Mouse (Mus musculus) megakaryocyte progenitor cell, adult 5-6 weeks (primary cell): ENCODE measurements around the gene Slc39a11. TPM values are rescaled to one million over a fixed set of nuclear protein-coding genes. Genes with fewer than 3 reads are reported as not detected.
A peak's percentile ranks its signal among the peaks of the same experiment; 100 is the strongest.
"Not testable (repeated sequence)": the region's sequence is repeated elsewhere in the genome, so short reads cannot be mapped to it uniquely, and the experiment has no call there.

Source experiments
- ATAC-seq: replicated peaks from 2 replicates; pipeline ENCODE4 v1.8.0; 2016; ENCODE audit warnings: mild to moderate bottlenecking, moderate TSS enrichment, inconsistent platforms; ENCODE audit not compliant: poor library complexity
- total RNA-seq, 2 experiments: library from RNA; stranded (forward) in 1 of 2; stranded (reverse) in 1 of 2; fragments of 157-497, 149-512 nt in 1 of 2; fragments of 200-1000 nt in 1 of 2; gene quantifications; 2 replicates each; pipeline versions ENCODE4 v1.2.3 to v1.2.4; 2015 to 2017

Gene Slc39a11
- total RNA-seq, 2 experiments from 2014 or later: 25.6 to 30.9 TPM

DNA sequence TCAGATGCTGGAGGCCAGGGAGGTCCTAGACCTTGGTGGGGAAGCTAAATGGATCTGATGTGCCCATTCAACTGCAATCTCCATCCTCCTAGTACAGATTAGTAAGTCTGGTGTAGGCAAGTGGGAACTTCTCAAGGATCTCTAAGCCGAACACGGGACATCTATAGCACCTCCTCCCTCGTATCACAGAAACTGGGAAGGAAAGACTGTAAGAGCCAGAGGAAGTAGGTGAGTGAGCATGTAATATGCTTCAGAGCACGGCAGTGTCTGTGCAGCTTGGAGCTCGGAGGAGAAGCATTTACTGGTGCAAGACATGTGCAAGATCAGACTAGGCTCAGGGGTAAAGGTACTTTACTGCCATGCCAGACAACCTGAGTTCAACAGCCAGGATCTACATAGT, 19.0 kb upstream of the Slc39a11 start:
- no peak for ATAC-seq

DNA sequence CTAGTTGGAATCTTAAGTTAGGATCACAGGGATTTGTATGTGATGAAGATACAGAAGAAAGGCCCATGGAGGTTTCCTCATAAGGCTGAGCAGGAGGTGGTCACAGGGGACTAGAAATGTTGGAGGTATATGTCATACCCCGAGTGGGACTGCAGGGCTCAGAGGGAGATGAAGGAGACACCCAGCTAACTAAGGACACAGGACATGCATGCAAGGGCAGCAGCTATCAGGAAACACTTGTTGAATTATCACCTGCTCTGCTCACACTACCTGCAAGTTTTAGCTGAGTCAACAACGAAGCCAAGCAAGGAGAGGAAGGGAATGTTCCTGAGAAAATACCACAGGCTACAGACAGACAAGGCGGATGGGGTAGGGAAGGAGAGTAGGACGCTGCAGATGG, 17.8 kb upstream of the Slc39a11 start:
- no peak for ATAC-seq

DNA sequence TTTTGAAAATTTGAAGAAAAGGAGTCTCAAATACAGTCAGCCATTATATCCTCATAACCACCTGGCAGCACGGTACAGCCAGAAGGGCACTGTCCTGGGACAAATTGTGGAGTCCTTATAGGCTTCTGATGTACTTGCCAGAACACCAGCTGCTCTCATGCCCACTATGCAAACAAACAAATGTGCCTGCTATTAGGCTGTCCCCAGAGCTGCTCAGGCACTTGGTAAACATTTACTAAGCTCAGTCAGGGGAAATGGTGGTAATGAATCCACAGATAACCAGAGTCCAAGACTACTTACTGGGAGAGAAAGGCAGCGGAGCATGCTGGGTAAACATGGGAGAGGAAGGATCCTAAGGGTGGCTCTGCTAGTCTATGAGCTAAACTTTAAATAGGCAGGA, 17.2 kb upstream of the Slc39a11 start:
- no peak for ATAC-seq

DNA sequence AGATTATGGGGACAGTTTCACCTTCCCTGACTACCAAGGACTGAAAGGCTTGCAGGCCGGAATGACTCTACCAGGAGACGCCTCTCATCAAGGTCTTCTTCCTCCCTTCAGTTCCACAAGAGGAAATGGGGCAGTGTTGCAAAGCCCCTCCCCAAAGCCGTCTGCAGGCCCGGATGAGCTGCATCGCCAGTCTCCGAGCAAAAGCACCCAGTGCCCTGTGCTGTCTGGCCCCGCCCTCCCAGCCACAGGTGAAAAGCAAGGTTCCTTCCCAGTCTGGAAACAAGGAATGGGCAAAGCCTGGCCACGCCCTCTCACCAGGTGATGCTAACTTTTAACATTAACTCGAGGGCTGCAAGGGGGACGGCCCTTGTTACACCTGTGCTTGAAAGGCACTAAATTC, 16.8 kb upstream of the Slc39a11 start:
- ATAC-seq: peak; percentile 43

DNA sequence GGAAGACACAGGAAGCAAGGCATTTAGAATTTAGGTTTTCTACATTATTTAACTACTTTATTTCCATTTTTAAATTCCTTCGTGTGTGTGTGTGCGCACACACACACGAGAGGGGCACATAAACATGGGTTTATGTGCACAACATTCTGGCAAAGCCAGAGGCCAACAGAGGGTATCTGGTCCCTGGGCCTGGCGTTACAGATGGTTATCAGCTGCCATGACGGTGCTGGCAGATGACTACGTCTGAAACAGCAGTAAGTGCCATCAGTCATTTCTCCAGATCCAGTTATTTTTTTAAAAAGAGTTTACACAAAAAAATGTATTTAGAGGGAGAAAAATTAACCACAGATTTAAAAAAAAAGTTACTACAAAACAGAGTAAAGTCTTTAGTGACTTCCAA, 16.3 kb upstream of the Slc39a11 start:
- ATAC-seq: no peak

DNA sequence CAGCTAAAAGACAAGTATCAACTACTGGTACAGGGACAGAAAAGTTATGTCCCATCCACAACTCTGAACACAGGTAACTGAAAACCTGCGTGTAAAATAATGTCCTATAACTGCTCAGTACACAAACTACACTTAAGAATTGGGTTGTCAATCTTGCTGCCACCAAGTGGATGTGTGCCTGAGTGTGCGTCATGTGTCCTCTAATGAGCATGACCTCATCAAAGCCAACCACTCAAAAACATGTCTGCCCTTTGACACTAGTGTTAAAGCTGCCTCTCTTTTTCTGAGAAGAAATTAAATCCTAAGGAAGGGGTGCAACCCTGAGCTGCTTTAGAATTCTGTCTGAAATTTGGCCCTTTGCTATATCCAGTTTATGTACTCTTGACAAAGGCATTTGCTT, 14.4 kb upstream of the Slc39a11 start:
- no peak for ATAC-seq

DNA sequence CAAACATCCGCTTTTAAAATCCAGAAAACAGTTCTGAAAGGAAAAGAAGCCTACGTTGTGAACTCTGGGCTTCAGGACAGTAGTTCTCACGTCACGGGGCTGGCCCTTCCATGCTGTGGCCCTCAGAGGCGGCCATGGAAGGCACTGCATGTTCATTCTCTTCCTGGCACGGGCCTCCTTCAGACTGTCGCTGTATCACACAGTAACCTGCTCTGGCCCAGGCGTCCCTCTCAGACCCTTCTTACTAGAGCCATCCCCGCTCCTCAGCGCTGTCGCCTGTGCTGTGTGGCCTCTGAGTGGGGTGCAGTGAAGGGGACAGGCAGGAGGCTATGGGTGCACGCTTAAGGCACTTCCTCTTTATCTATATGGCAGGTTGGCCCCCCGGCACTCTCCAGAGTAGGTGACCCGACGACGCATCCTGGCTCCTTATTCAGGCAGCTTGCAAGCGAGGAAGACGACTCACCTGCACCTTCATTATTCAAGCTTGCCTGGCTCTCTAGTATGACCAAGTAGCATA, 12.0 kb upstream of the Slc39a11 start:
- peak; percentile 14 for ATAC-seq

DNA sequence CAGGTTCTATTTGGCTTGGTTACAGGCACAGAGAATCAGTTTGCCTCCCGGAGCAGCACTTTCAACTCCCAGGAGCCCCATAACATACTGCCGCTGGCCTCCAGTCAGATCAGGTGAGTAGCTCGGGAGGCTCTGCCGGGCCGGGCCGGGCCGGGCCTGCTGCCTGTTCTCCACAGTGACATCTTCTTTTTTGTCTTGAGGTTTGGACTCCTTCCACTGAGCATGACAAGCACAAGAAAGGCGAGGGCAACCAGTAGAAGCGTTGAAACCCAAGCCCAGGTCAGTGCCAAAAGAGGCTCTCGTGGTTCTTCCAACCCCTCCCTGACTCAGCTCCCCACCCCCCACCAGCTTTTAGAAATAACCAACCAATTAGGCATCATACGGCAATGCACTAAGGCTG, 11.1 kb upstream of the Slc39a11 start:
- ATAC-seq: peak; percentile 81

DNA sequence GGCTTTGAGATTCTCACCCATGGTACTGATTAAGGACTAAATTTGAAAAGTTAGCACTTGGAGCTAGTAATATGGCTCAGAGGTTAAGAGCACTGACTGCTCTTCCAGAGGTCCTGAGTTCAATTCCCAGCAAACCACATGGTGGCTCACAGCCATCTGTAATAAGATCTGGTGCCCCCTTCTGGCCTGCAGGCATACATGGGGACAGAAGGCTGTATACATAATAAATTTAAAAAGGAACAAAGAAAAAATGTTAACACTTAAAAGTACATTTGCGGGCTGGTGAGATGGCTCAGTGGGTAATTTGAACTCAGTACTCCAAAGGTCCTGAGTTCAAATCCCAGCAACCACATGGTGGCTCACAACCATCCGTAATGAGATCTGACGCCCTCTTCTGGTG, 10.3 kb upstream of the Slc39a11 start:
- ATAC-seq: not testable (repeated sequence)

DNA sequence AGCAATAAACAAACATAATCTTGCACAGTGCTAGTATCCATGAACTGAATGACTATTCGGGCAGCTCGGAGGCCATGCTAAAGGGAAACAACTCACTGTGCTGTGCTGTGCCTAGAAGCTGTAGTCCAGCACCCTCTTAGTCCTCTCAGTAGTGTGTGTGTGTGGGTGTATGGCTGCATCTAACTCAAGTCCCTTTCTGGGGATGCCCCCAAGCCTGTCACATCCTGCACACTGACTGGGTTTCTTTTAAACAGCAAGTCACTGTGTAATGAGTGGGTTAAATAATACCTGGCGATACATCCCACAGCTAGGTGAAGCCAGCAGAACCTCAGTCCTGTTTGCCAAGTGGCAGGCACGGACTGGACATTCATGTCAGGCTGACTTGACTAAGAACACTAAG, 8.9 kb upstream of the Slc39a11 start:
- no peak for ATAC-seq

DNA sequence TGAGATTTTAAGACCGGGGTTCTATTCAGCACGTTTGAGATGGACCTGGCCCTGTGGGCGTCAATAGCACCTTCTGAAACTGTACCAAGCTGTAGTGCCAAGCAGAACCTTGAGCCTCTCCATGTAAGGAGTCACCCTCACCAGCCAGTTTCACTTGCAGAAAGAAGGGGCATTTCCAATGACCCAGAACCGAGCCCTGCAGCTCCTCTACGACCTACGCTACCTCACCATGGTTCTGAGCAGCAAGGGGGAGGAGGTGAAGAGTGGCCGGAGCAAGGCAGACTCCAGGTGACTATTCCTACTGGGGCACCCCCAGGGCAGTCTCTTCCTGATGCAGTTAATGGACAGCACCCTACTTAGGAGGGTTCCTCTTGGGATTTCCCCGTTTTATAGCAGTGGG, 8.4 kb upstream of the Slc39a11 start:
- no peak for ATAC-seq

DNA sequence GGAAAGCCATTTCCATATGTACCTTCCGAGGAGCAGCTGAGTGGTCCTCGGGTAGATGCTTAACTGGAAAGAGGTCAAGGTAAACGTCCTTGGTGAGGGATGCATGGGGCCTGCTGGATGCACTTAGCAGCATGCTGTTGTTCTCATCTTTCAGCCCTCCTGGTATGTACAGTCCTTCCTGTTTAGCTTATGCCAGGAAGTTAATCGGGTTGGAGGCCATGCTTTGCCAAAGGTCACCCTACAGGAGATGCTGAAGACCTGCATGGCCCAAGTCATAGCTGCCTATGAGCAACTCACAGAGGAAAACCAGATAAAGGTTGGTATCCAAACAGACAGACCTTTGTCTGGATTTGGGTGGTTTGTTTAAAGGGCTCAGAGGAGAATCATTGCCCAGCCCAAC, 7.3 kb upstream of the Slc39a11 start:
- no peak for ATAC-seq

DNA sequence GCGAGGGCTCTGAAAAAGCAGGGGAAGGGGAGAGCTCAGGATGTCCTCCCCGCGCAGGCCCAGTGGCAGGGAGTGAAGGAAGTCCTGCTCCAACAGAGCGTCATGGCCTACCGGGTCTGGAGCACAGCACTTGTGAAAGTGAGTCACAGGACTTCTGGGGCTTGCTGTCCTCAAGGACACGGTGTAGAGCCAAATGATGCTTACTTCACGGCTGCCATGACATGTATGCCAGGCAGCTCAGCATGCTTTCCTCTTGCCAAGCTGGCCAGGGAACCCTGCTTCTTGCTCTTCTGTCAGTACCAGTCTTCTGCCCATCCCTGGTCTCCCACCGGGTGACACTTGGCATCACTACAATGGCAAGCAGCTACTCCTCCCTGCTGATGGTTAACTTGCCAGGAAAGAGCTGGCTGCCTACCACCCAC, 6.6 kb upstream of the Slc39a11 start:
- no peak for ATAC-seq

DNA sequence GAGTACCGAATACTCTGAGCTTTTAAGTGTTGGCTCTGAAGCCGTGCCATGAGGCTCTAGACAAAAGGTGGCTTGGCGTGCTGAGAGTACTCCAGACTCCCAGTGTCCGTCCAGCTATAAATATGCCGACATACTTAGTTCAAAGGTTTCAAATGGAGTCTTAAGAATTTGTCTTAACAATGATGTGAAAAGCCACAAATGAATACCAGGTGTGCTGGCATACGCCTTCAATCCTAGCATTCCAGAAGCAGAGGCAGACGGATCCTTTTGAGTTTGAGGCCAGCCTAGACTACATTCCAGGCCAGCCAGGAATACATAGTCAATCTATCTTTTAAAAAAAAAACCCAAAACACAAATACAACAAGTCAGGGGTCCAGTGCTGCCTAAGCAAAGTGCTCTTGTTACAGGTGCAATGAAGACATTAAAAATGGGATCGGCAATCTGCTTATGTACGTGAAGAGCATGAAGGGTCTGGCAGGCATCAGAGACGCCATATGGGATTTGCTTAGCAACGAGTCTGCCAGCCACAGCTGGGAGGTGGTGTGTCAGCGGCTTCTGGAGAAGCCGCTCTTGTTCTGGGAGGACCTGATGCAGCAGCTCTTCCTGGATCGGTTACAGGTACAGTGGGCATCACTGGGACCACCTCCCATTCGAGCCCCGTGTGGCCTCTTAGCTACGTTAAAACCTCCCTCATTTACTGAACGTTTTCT, 4.8 kb upstream of the Slc39a11 start:
- ATAC-seq: no peak

DNA sequence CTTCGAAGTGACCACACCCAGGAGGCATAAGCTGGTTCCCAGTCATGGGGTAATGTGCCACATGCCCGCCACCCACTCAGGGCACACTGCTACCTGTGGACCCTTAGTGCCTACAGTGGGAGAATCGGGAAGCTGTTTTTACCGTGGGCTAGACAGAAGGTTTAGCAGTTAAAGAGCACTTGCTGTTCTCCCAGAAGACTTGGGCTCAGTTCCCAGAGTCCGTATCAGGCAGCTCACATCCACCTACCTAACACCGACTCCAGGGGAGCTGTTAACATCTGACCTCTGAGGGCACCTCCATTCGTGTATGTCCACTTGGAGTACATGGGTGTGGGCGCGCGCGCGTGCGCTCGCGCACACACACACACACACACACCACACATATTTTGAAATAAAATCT, 4.2 kb upstream of the Slc39a11 start:
- ATAC-seq: no peak

DNA sequence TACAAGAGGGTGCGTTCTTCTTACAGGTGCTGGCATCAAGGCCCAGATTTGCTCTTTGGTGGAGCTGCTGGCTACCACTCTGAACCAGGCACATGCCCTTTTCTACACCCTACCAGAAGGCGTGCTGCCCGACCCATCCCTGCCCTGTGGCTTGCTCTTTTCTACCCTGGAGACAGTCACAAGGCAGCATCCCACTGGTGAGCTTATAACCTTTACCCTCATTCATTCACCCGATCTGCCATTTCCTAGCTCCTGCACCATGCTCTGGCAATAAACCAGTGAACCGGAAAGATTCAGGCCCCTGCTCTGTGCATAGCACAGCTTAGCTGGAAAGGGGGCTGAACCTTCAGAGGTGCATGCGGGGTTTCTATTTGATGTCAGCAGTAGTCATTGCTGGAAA, 2.6 kb upstream of the Slc39a11 start:
- ATAC-seq: no peak

DNA sequence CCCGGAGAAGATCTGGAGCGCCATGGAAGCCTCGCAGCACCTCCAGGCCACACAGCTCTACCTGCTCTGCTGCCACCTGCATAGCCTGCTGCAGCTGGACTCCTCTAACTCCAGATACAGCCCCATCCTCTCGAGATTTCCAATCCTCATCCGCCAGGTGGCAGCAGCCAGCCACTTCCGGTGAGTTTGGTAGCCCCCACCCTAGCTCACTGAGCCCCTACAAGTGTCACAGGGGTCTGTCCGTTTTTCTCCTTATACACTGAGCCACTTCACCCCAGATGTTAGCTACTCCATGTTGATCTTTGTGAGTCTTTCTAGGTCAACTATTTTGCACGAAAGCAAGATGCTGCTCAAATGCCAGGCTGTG, 2.0 kb upstream of the Slc39a11 start:
- ATAC-seq: peak; percentile 30

DNA sequence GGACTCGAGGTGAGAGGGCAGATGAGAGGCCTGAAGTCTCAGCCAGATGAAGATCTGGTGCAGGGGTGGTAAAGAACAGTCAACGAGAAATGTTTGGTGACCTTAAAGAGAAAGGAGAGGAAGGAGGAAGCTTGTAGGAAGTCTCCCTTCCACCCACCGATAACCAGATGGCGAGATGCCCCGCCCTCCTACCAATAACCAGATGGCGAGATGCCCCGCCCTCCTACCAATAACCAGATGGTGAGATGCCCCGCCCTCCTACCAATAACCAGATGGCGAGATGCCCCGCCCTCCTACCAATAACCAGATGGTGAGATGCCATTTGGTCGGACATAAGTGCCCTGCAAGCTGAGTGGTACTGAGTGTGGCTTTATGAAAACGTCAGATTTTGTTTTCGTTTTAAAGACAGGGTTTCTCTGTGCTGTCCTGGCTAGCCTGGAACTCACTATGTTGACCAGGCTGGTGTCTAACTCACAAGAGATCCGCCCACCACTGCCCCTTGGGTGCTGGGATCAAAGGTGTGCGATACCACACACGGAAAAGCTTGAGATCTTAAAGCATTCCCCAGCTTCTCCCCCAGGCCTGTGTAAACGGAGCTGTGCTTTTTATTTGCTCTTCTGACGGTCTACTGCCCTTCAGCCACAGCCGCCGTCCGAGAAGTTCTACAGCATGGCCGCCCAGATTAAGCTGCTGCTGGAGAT, 1.5 kb upstream of the Slc39a11 start:
- peak; percentile 42 for ATAC-seq

DNA sequence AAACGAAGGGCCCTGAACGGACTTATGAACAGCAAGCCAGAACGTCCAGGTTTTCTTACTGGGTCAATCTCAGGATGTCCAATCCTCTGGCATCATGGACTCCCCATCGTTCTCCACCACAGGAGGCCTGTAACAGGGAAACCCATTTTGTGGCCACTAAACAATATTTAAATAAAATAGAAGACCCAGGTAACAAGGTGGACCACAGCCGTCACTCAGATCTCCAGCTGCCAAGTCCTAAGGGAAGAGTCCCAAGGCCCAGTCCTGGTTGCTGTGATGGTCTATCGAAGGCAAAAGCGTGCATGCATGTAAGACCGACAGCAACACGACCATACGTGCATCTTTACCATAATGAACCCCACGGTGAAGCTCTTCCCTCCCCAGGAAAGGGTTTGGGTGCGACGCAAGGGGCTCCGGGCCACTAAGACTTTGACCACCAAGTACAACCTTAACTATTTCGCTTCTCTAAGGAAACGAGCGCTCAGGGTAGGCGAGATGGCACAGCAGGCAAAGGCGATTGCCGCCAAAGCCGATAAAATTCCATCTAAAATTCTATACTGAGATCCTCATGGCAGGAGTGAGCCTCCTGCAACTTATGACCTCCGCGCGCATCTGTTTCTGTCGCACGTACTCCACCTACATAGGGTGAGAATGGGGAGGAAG, 1.1 kb downstream of the Slc39a11 start, which contains the start of gene Cog1:
TSS of gene Cog1 (plus strand) at position 480 of the 663 bp plus-strand sequence.
- peak; percentile 8 for ATAC-seq

DNA sequence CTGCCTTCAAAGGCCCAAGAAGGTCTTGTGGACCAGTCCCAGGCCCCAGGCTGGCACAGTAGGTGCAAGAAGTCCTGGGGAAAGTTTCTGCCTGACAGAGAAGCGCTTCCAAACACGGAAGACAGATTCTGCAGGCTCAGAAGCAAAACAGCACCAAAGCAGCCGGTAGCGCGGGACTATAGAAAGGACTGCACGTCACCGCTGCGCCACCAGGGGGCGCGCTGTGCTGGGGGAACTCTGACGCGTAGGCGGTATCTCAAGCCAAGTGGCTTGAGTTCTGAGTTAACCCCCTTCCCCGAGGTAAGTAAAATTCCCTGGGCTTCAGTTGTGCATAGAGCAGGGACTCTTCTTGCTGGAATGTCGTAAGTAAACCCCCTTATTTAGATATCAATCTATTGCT, 1.7 kb downstream of the Slc39a11 start:
- peak; percentile 76 for ATAC-seq

DNA sequence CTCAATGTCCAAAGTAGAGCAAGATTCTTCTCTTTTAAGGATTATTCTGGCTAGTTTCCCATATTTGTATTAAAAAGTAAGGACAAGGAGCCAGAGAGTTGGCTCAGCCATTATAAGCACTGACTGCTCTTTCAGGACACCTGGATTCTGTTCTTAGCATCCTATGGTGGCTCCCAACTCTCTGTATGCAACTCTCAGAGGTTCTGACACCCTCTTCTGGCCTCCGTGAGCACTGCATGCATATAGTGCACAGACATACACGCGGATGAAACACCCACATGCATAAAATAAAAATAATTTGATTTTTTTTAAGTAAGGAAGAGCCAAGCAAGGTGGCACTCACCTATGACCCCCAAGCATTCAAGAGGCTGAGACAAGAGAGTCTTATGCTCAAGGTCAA, 4.7 kb downstream of the Slc39a11 start:
- ATAC-seq: no peak

DNA sequence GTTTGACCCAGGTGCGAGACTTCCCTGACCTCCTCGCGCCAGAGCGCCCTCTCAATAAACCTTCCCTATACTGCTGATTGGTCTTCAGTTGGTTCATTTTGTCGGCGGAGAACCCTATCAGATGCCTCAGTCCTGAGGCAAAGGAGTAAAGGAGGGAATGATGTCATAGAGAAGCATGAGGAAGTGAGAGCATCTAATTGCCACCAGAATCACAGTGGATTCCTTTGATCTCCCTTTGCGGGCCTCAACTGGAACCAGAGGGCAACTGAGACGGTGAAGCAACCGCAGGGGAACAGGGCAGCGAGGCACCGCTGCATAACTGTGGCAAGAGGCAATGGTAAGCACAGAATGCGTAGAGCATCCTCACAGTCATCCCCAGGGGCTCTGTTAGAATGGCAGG, 11.2 kb downstream of the Slc39a11 start:
- peak; percentile 64 for ATAC-seq
